Mouse (Mus musculus) CH12.LX (cell line): Measurements from ENCODE around the gene Gdi2. TPM values are rescaled to one million over a fixed set of nuclear protein-coding genes. Genes with fewer than 3 reads are reported as not detected.

Experiments used
- DNase-seq: peaks from one replicate; pipeline ENCODE4 v3.0.0-alpha.2; 2013; ENCODE audit errors: extremely low read depth
- H3K27ac ChIP-seq: 2 replicates; pipeline ENCODE4 v1.5.1; 2012; ENCODE audit warnings: low read depth, mild to moderate bottlenecking, control low read depth, moderate library complexity; ENCODE audit not compliant: insufficient read depth
- H3K27me3 ChIP-seq: replicated peaks from 2 replicates; pipeline ENCODE3; 2012; ENCODE audit warnings: inconsistent platforms
- H3K36me3 ChIP-seq, 2 experiments: replicated peaks in 1 of 2; 2 replicates each; pipeline versions ENCODE3 to v1.6.1; 2012; ENCODE audit warnings: inconsistent platforms in 1 of 2, low read length in 1 of 2, mild to moderate bottlenecking in 1 of 2, mixed read lengths in 1 of 2, moderate library complexity in 1 of 2; ENCODE audit not compliant: control insufficient read depth in 1 of 2, insufficient read depth in 1 of 2
- H3K4me1 ChIP-seq, 2 experiments: 2 replicates each; pipeline ENCODE4 v1.6.1; 2012; ENCODE audit warnings: inconsistent platforms in 1 of 2, moderate library complexity in 1 of 2; ENCODE audit not compliant: insufficient read depth in 2 of 2, control insufficient read depth in 1 of 2
- H3K4me2 ChIP-seq: 2 replicates; pipeline ENCODE4 v1.6.1; 2012; ENCODE audit warnings: low read depth, mild to moderate bottlenecking, control low read depth; ENCODE audit not compliant: poor library complexity, insufficient read depth, severe bottlenecking
- H3K4me3 ChIP-seq, 3 experiments: fragments of 150-350 bp in 1 of 3; sonication (generic) in 1 of 3; replicated peaks in 1 of 3; 2 replicates each; pipeline versions ENCODE3 to v1.5.1; 2011 to 2012; ENCODE audit warnings: low read depth in 2 of 3, low read length in 2 of 3, mild to moderate bottlenecking in 2 of 3, moderate library complexity in 2 of 3, control low read depth in 1 of 3, improper control_type of control experiment in 1 of 3, inconsistent platforms in 1 of 3, mixed read lengths in 1 of 3; ENCODE audit not compliant: poor library complexity in 1 of 3
- H3K79me2 ChIP-seq: replicated peaks from 2 replicates; pipeline ENCODE4 v1.6.1; 2012; ENCODE audit warnings: mild to moderate bottlenecking, moderate library complexity; ENCODE audit not compliant: control insufficient read depth, poor library complexity, insufficient read depth, severe bottlenecking; ENCODE audit errors: extremely low read depth
- H3K9ac ChIP-seq: 2 replicates; pipeline ENCODE4 v1.6.1; 2012; ENCODE audit warnings: low read depth, mild to moderate bottlenecking, control low read depth, moderate library complexity; ENCODE audit not compliant: insufficient read depth
- H3K9me3 ChIP-seq: replicated peaks from 2 replicates; pipeline ENCODE3; 2012; ENCODE audit warnings: low read length, inconsistent platforms, mixed read lengths
- BHLHE40 ChIP-seq: IDR thresholded peaks from 2 replicates; pipeline ENCODE4 v1.6.1; 2011; ENCODE audit warnings: mild to moderate bottlenecking, low read depth, low read length, improper control_type of control experiment
- CHD1 ChIP-seq: IDR thresholded peaks from 2 replicates; pipeline ENCODE4 v1.6.1; 2012; ENCODE audit warnings: low read depth, low read length, improper control_type of control experiment, inconsistent platforms
- CHD2 ChIP-seq: IDR thresholded peaks from 2 replicates; pipeline ENCODE4 v1.6.1; 2011; ENCODE audit warnings: low read length, improper control_type of control experiment
- CTCF ChIP-seq, 2 experiments: IDR thresholded peaks in 1 of 2; conservative IDR thresholded peaks in 1 of 2; 2 replicates each; pipeline ENCODE4 v1.5.1; 2011 to 2012; ENCODE audit warnings: low read depth in 2 of 2, low read length in 2 of 2, improper control_type of control experiment in 1 of 2, inconsistent platforms in 1 of 2, mild to moderate bottlenecking in 1 of 2, moderate library complexity in 1 of 2
- ELF1 ChIP-seq: IDR thresholded peaks from 2 replicates; pipeline ENCODE4 v1.6.1; 2014; ENCODE audit warnings: low read depth, mild to moderate bottlenecking, inconsistent platforms, low read length, improper control_type of control experiment
- GABPA ChIP-seq: IDR thresholded peaks from 2 replicates; pipeline ENCODE4 v1.6.1; 2012; ENCODE audit warnings: low read depth, low read length, improper control_type of control experiment, inconsistent platforms; ENCODE audit not compliant: insufficient replicate concordance
- IRF4 ChIP-seq: IDR thresholded peaks from 2 replicates; pipeline ENCODE4 v1.6.1; 2014; ENCODE audit warnings: low read depth, mild to moderate bottlenecking, inconsistent platforms, low read length, improper control_type of control experiment
- JUN ChIP-seq: IDR thresholded peaks from 2 replicates; pipeline ENCODE4 v1.6.1; 2011; ENCODE audit warnings: low read depth, mild to moderate bottlenecking, low read length, improper control_type of control experiment, moderate library complexity; ENCODE audit not compliant: insufficient read depth
- KAT2A ChIP-seq: IDR thresholded peaks from 2 replicates; pipeline ENCODE4 v1.6.1; 2012; ENCODE audit warnings: low read length, improper control_type of control experiment, inconsistent platforms; ENCODE audit not compliant: insufficient replicate concordance
- MAFK ChIP-seq: IDR thresholded peaks from 2 replicates; pipeline ENCODE4 v1.6.1; 2011; ENCODE audit warnings: low read length, improper control_type of control experiment; ENCODE audit not compliant: insufficient replicate concordance
- MAZ ChIP-seq: IDR thresholded peaks from 2 replicates; pipeline ENCODE4 v1.6.1; 2012; ENCODE audit warnings: low read depth, mild to moderate bottlenecking, inconsistent platforms, low read length, improper control_type of control experiment, moderate library complexity
- MEF2A ChIP-seq: IDR thresholded peaks from 2 replicates; pipeline ENCODE4 v1.6.1; 2014; ENCODE audit warnings: low read depth, mild to moderate bottlenecking, inconsistent platforms, low read length, improper control_type of control experiment, borderline replicate concordance
- MXI1 ChIP-seq: IDR thresholded peaks from 2 replicates; pipeline ENCODE4 v1.6.1; 2011; ENCODE audit warnings: mild to moderate bottlenecking, low read depth, low read length, improper control_type of control experiment
- MYC ChIP-seq: IDR thresholded peaks from 2 replicates; pipeline ENCODE4 v1.6.1; 2011; ENCODE audit warnings: low read depth, mild to moderate bottlenecking, improper control_type of control experiment, low read length
- NELFE ChIP-seq: IDR thresholded peaks from 2 replicates; pipeline ENCODE4 v1.6.1; 2011; ENCODE audit warnings: low read depth, low read length, improper control_type of control experiment
- POLR2AphosphoS2 ChIP-seq: IDR thresholded peaks from 2 replicates; pipeline ENCODE4 v1.6.1; 2011; ENCODE audit warnings: low read depth, low read length, improper control_type of control experiment
- RAD21 ChIP-seq: IDR thresholded peaks from 2 replicates; pipeline ENCODE4 v1.6.1; 2011; ENCODE audit warnings: low read depth, mild to moderate bottlenecking, low read length, improper control_type of control experiment, moderate library complexity
- RCOR1 ChIP-seq: conservative IDR thresholded peaks from 2 replicates; pipeline ENCODE4 v1.6.1; 2012; ENCODE audit warnings: low read depth, mild to moderate bottlenecking, inconsistent platforms, low read length, improper control_type of control experiment
- TBP ChIP-seq: conservative IDR thresholded peaks from 2 replicates; pipeline ENCODE4 v1.6.1; 2011; ENCODE audit warnings: low read depth, low read length, improper control_type of control experiment
- TCF12 ChIP-seq: IDR thresholded peaks from 2 replicates; pipeline ENCODE4 v1.6.1; 2014; ENCODE audit warnings: low read depth, mild to moderate bottlenecking, inconsistent platforms, low read length, improper control_type of control experiment
- UBTF ChIP-seq: IDR thresholded peaks from 2 replicates; pipeline ENCODE4 v1.6.1; 2012; ENCODE audit warnings: low read depth, mild to moderate bottlenecking, inconsistent platforms, low read length, improper control_type of control experiment, moderate library complexity
- USF2 ChIP-seq: conservative IDR thresholded peaks from 2 replicates; pipeline ENCODE4 v1.6.1; 2011; ENCODE audit warnings: low read depth, low read length, improper control_type of control experiment
- ZKSCAN1 ChIP-seq: IDR thresholded peaks from 2 replicates; pipeline ENCODE4 v1.6.1; 2012; ENCODE audit warnings: low read depth, inconsistent platforms, low read length, improper control_type of control experiment, borderline replicate concordance
- ZMIZ1 ChIP-seq: IDR thresholded peaks from 2 replicates; pipeline ENCODE4 v1.6.1; 2012; ENCODE audit warnings: low read depth, mild to moderate bottlenecking, inconsistent platforms, low read length, improper control_type of control experiment
- dilution Hi-C: fragments of 300-500 bp; cut with MboI; formaldehyde crosslinking; loops from 2 replicates; pipeline ENCODE4 v1.14.3; 2020; ENCODE audit warnings: low sequenced_read_pairs; ENCODE audit not compliant: extremely low pct_unique_long_range_greater_than_20kb, extremely low pct_ligation_motif_present
- in situ Hi-C: fragments of 300-500 bp; cut with MboI; formaldehyde crosslinking; loops from 3 replicates; pipeline ENCODE4 v1.14.3; 2019; ENCODE audit warnings: low sequenced_read_pairs, low pct_ligation_motif_present, low pct_unique_long_range_greater_than_20kb, mixed read lengths
- polyA plus RNA-seq: library from polyadenylated mRNA; unstranded; fragments of >175 nt; gene quantifications from 2 replicates; pipeline ENCODE4 v1.2.1, GENCODE M21; 2012; ENCODE audit warnings: low read depth; ENCODE audit not compliant: insufficient read length
- total RNA-seq, 2 experiments: library from RNA; depleted of rRNA; stranded (reverse); fragments of 300-350 nt in 1 of 2; fragments of >200 nt in 1 of 2; gene quantifications; 2 replicates each; pipeline ENCODE4 v1.2.3; 2012 to 2014

Gene Gdi2
- total and polyA plus RNA-seq, 3 experiments: 263 to 655 (median 609) TPM

GRCm38 (mm10) chr13:3609780-3610117, 71.9 kb downstream of the Gdi2 start (continued):
- TF ChIP-seq BHLHE40 (no peak), TBP (no peak), JUN (no peak), GABPA (no peak), MYC (no peak), NELFE (no peak), CHD2 (no peak), RCOR1 (no peak; the same call in 1 of the 2 replicates), USF2 (no peak), ZMIZ1 (no peak)

DNA sequence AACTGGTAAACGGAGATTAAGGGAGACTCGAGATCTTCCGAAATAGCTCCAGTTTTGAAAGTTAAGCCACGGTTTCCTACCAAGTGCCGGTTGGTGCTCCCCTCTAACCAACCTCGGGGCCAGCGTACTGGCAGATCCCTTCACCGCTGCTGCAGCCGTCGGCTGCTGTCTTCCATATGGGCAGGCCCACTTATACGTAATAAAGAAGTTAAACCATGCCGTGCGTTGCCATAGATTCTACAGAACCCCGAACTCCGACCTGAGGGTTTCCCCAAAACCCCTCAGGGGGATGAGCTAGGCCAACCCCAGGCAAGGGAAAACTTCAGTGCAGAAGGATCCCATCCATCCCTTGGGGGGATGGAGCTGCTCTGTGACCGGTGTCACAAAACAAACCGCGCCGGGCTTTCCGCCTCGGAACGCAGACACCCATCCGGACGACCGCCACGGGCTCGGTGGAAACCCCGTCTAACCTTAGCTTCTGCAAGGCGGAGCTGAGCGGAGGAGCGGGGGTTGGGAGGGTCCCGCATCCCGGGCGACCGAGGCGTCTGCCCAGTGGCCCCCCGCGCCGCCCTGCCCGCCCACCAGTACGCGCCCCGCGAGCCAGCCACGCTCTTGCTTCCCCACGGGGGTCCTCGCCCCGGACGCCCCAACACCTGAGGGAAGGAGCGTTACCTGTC, 72.4 kb downstream of the Gdi2 start:
- in situ Hi-C loops: no loop called here
- no peaks in the 10 kb centered on the region for H3K27me3 ChIP-seq
- no peaks in the 10 kb centered on the region for H3K9me3 ChIP-seq
- dilution Hi-C loops: no loop called here
- H3K4me1 ChIP-seq: peaks cover 0 to 8% of the 10 kb centered on the region in 2 experiments; a peak in 2 of 4 replicates
- H3K4me3 ChIP-seq: peak overlapping the region; percentile 98 to 100 (median 99)
- TF ChIP-seq MAZ: 0 out of 2 replicates have a peak, but pooled peaks have one; percentile 1
- TF ChIP-seq TCF12: no peak
- no peak for TF ChIP-seq MYC
- TF ChIP-seq CTCF (conservative IDR thresholded peaks at IDR 0.05 in 1 of 2, IDR thresholded peaks at IDR 0.05 in 1 of 2; ENCODE audit: low read depth in 2 of 2, low read length in 2 of 2): no peak
- peak; percentile 57; the same call in 1 of the 2 replicates for TF ChIP-seq UBTF
- TF ChIP-seq IRF4: no peak
- peak; percentile 55; the same call in 1 of the 2 replicates for TF ChIP-seq MXI1
- no peak for TF ChIP-seq RAD21
- no peak for TF ChIP-seq MEF2A
- no peak for TF ChIP-seq POLR2AphosphoS2
- TF ChIP-seq KAT2A: no peak
- no peak for TF ChIP-seq ZMIZ1
- no peak for TF ChIP-seq ELF1
- TF ChIP-seq CHD1: no peak
- no peak for TF ChIP-seq MAFK
- no peak for TF ChIP-seq ZKSCAN1
- H3K9ac ChIP-seq: peak overlapping the region; percentile 86
- H3K27ac ChIP-seq: peak overlapping the region; percentile 94
- H3K36me3 ChIP-seq: peaks cover 0 to 2% of the 10 kb centered on the region in 2 experiments
- H3K4me2 ChIP-seq: peak overlapping the region; percentile 53
- H3K79me2 ChIP-seq: peaks cover 24% of the 10 kb centered on the region
- DNase-seq: peak; percentile 28
